Mouse (Mus musculus): ENCODE results near the gene Zfp398.

- TF ChIP-seq CTCF (IDR thresholded peaks at IDR 0.05; ENCODE audit: low read depth) (no peak), EP300 (IDR thresholded peaks at IDR 0.05; ENCODE audit: low read depth) (no peak)
Observed at GRCm38 (mm10) chr6:47879049-47879716, 43.7 kb downstream of the Zfp398 start.
